Mouse (Mus musculus) neutrophil, adult 5-6 weeks (primary cell): ENCODE data around the gene Syn2. TPM values are rescaled to one million over a fixed set of nuclear protein-coding genes. Genes with fewer than 3 reads are reported as not detected.
"Not testable (repeated sequence)": the region's sequence is repeated elsewhere in the genome, so short reads cannot be mapped to it uniquely, and the experiment has no call there.

Experiments used
- ATAC-seq: fragments of 151-379, 151-347 bp; 2 replicates; pipeline ENCODE4 v1.8.0; 2017; ENCODE audit warnings: mild to moderate bottlenecking, moderate TSS enrichment; ENCODE audit not compliant: insufficient number of reproducible peaks, poor library complexity, low FRiP score, severe bottlenecking; ENCODE audit errors: extremely low read depth
- total RNA-seq: library from RNA; stranded (forward); fragments of 200-1000 nt; gene quantifications from 2 replicates; pipeline ENCODE4 v1.2.3, GENCODE M21; 2017

The Syn2 gene
- total RNA-seq, 1 experiment from 2014 or later, result not detected

- no peak for ATAC-seq
These were observed 103.6 kb downstream of the Syn2 start for GRCm38 (mm10) chr6:115238031-115239027.

GRCm38 (mm10) chr6:115239335-115239734 lies 104.6 kb downstream of the Syn2 start:
- ATAC-seq, result no peak

GRCm38 (mm10) chr6:115240431-115240830 lies 105.7 kb downstream of the Syn2 start:
- not testable (repeated sequence) for ATAC-seq

GRCm38 (mm10) chr6:115241131-115241699 lies 106.5 kb downstream of the Syn2 start:
- ATAC-seq, result no peak

GRCm38 (mm10) chr6:115241939-115242338 lies 107.2 kb downstream of the Syn2 start:
- no peak for ATAC-seq

GRCm38 (mm10) chr6:115244222-115244621 lies 109.5 kb downstream of the Syn2 start:
- no peak for ATAC-seq

- no peak for ATAC-seq
These were observed 110.9 kb downstream of the Syn2 start for GRCm38 (mm10) chr6:115245500-115246058.

GRCm38 (mm10) chr6:115251531-115251985 lies 116.9 kb downstream of the Syn2 start:
- no peak for ATAC-seq

GRCm38 (mm10) chr6:115252099-115252873 lies 117.6 kb downstream of the Syn2 start, which contains the start of gene Timp4:
Timp4 (minus strand) TSS chr6:115252205.
- no peak for ATAC-seq

- no peak for ATAC-seq
These were observed 120.5 kb downstream of the Syn2 start for GRCm38 (mm10) chr6:115255171-115255570.

- ATAC-seq, result no peak
These were observed 125.8 kb downstream of the Syn2 start for GRCm38 (mm10) chr6:115260507-115260906.

GRCm38 (mm10) chr6:115266791-115267190 lies 132.1 kb downstream of the Syn2 start:
- ATAC-seq, result no peak

- no peak for ATAC-seq
These were observed 133.2 kb downstream of the Syn2 start for GRCm38 (mm10) chr6:115267916-115268315.

GRCm38 (mm10) chr6:115268551-115269385 lies 134.1 kb downstream of the Syn2 start:
- no peak for ATAC-seq

GRCm38 (mm10) chr6:115269561-115269960 lies 134.9 kb downstream of the Syn2 start:
- ATAC-seq, result no peak

- no peak for ATAC-seq
These were observed 135.4 kb downstream of the Syn2 start for GRCm38 (mm10) chr6:115270085-115270484.

- no peak for ATAC-seq
These were observed 136.6 kb downstream of the Syn2 start for GRCm38 (mm10) chr6:115271326-115271725.

- no peak for ATAC-seq
These were observed 137.2 kb downstream of the Syn2 start for GRCm38 (mm10) chr6:115271866-115272271.
